Comparison of ENCODE assay signal across 8 mouse cellular contexts in genomic region chr10:29146858-29147640, GRCm38 (mm10). TPM values are rescaled to one million over a fixed set of nuclear protein-coding genes. Genes with fewer than 3 reads are reported as not detected.
A peak's percentile ranks its signal among the peaks of the same experiment; 100 is the strongest.
DNase-seq lines count a peak whose midpoint lies in the region; ATAC-seq and TF ChIP-seq lines count a peak whose summit lies in the region.

No protein-coding gene starts in this region.

- TF ChIP-seq POLR2A in heart, adult 2 months (IDR thresholded peaks at IDR 0.05; ENCODE audit: insufficient read depth, low read depth, low read length), result no peak
- no peak for TF ChIP-seq POLR2A in kidney, adult 2 months (IDR thresholded peaks at IDR 0.05; ENCODE audit: low read depth, low read length)

- 0 out of 2 replicates have a peak overlapping the region, but pooled peaks have one; percentile 13 for H3K27ac ChIP-seq in embryonic facial prominence, embryonic 11.5 days (replicated peaks; ENCODE audit: low read depth, low read length)
- no peak overlapping the region for H3K27ac ChIP-seq in heart, adult 2 months
- no peak overlapping the region for H3K27ac ChIP-seq in kidney, adult 2 months (ENCODE audit: insufficient read depth, low read depth, low read length)
- 0 out of 2 replicates have a peak overlapping the region, but pooled peaks have one; percentile 3 for H3K27ac ChIP-seq in limb, embryonic 10.5 days
- peak overlapping the region; percentile 96 for H3K27ac ChIP-seq in midbrain, embryonic 12.5 days (replicated peaks)

- peak overlapping the region; percentile 98 for H3K4me2 ChIP-seq in embryonic facial prominence, embryonic 11.5 days (ENCODE audit: low read depth, low read length)
- H3K4me2 ChIP-seq in midbrain, embryonic 12.5 days (replicated peaks), result peak overlapping the region; percentile 82

- intact Hi-C loops in heart, adult 2 months (cut with DNase I), result no loop called here

- peak overlapping the region; percentile 50 for H3K9ac ChIP-seq in embryonic facial prominence, embryonic 11.5 days (replicated peaks; ENCODE audit: low read length)
- no peak overlapping the region for H3K9ac ChIP-seq in heart, adult 2 months (ENCODE audit: low read depth, low read length)
- H3K9ac ChIP-seq in midbrain, embryonic 12.5 days (replicated peaks), result peak overlapping the region; percentile 86

- TF ChIP-seq EP300 in heart, adult 2 months (IDR thresholded peaks at IDR 0.05; ENCODE audit: insufficient read depth, low read depth, low read length), result no peak

- no peaks in the 10 kb centered on the region for H3K36me3 ChIP-seq in embryonic facial prominence, embryonic 11.5 days (replicated peaks; ENCODE audit: control insufficient read depth, insufficient read depth, low read depth, low read length)
- H3K36me3 ChIP-seq in heart, adult 2 months (ENCODE audit: control insufficient read depth, insufficient read depth, low read length), result no peaks in the 10 kb centered on the region
- no peaks in the 10 kb centered on the region for H3K36me3 ChIP-seq in kidney, adult 2 months (ENCODE audit: control insufficient read depth, insufficient read depth, low read length)
- no peaks in the 10 kb centered on the region for H3K36me3 ChIP-seq in limb, embryonic 10.5 days
- peaks cover 5% of the 10 kb centered on the region; the same call in 1 of the 2 replicates for H3K36me3 ChIP-seq in midbrain, embryonic 12.5 days

- TF ChIP-seq CTCF in heart, adult 2 months (IDR thresholded peaks at IDR 0.05), result no peak
- no peak for TF ChIP-seq CTCF in kidney, adult 2 months (conservative IDR thresholded peaks at IDR 0.05; ENCODE audit: insufficient read depth, insufficient read length, low read depth, low read length)

- peaks cover 2% of the 10 kb centered on the region for H3K4me1 ChIP-seq in embryonic facial prominence, embryonic 11.5 days (ENCODE audit: control insufficient read depth, insufficient read depth, low read length)
- no peaks in the 10 kb centered on the region for H3K4me1 ChIP-seq in heart, adult 2 months (ENCODE audit: control insufficient read depth, insufficient read depth, low read length)
- no peaks in the 10 kb centered on the region for H3K4me1 ChIP-seq in kidney, adult 2 months (ENCODE audit: control insufficient read depth, insufficient read depth, low read length)
- H3K4me1 ChIP-seq in limb, embryonic 10.5 days, result peaks cover 32% of the 10 kb centered on the region
- H3K4me1 ChIP-seq in midbrain, embryonic 12.5 days, result peaks cover 32% of the 10 kb centered on the region

- H3K4me3 ChIP-seq in embryonic facial prominence, embryonic 11.5 days (ENCODE audit: low read depth, low read length), result peak overlapping the region; percentile 59
- peak overlapping the region; percentile 14; the same call in 1 of the 2 replicates for H3K4me3 ChIP-seq in heart, adult 2 months
- peak overlapping the region; percentile 35; the same call in 1 of the 2 replicates for H3K4me3 ChIP-seq in kidney, adult 2 months (ENCODE audit: insufficient read depth, low read depth, low read length)
- peak overlapping the region; percentile 65 for H3K4me3 ChIP-seq in limb, embryonic 10.5 days
- peak overlapping the region; percentile 77 for H3K4me3 ChIP-seq in midbrain, embryonic 12.5 days

- peaks cover 15% of the 10 kb centered on the region; the same call in 1 of the 2 replicates for H3K27me3 ChIP-seq in embryonic facial prominence, embryonic 11.5 days (ENCODE audit: control insufficient read depth, insufficient read depth, low read length)
- H3K27me3 ChIP-seq in heart, adult 2 months (ENCODE audit: control insufficient read depth, insufficient read depth, low read length), result peaks cover 4% of the 10 kb centered on the region
- peaks cover 5% of the 10 kb centered on the region for H3K27me3 ChIP-seq in kidney, adult 2 months (replicated peaks; ENCODE audit: control insufficient read depth, insufficient read depth, low read length)
- peaks cover 70% of the 10 kb centered on the region for H3K27me3 ChIP-seq in limb, embryonic 10.5 days (ENCODE audit: low read depth, poor library complexity, severe bottlenecking)
- H3K27me3 ChIP-seq in midbrain, embryonic 12.5 days, result no peaks in the 10 kb centered on the region

- ATAC-seq in CD4-positive, CD25-positive, alpha-beta regulatory T cell, adult 4 months, result no peak
- peak; percentile 89 for ATAC-seq in embryonic facial prominence, embryonic 11.5 days (replicated peaks; ENCODE audit: insufficient number of reproducible peaks, low FRiP score, low TSS enrichment, low read depth)
- peak; percentile 81 for ATAC-seq in midbrain, embryonic 12.5 days (ENCODE audit: low FRiP score, low read depth)

- peak; percentile 4 for DNase-seq in CD4-positive, CD25-positive, alpha-beta regulatory T cell, adult 2 months (ENCODE audit: low read depth, low spot score)
- peak; percentile 88 for DNase-seq in embryonic facial prominence, embryonic 11.5 days (ENCODE audit: low spot score)
- DNase-seq in heart, adult 2 months, result peak; percentile 44 to 60
- peak; percentile 65 for DNase-seq in kidney, adult 2 months
- DNase-seq in limb, embryonic 10.5 days (ENCODE audit: low spot score), result peak; percentile 92
- DNase-seq in spleen, postnatal 10 days (ENCODE audit: low spot score in 2 of 2), result peak; percentile 5 to 48

- WGBS in embryonic facial prominence, embryonic 11.5 days, result 2% methylated on average over 35 of the region's 65 CpGs
- under 1% methylated on average over 65 of the region's 65 CpGs for WGBS in heart, adult 2 months
- WGBS in kidney, adult 2 months, result 1% methylated on average over 63 of the region's 65 CpGs
- under 1% methylated on average over 63 of the region's 65 CpGs for whole genome bisulfite sequencing in limb, embryonic 10.5 days
- under 1% methylated on average over 60 of the region's 65 CpGs for WGBS in midbrain, embryonic 12.5 days

- no peaks in the 10 kb centered on the region for H3K79me2 ChIP-seq in heart, adult 2 months (replicated peaks; ENCODE audit: control insufficient read depth, insufficient read depth, low read length)

- H3K9me3 ChIP-seq in embryonic facial prominence, embryonic 11.5 days (replicated peaks; ENCODE audit: control insufficient read depth, low read length), result no peaks in the 10 kb centered on the region
- H3K9me3 ChIP-seq in limb, embryonic 10.5 days (replicated peaks), result no peaks in the 10 kb centered on the region
- H3K9me3 ChIP-seq in midbrain, embryonic 12.5 days, result no peaks in the 10 kb centered on the region

RNA-seq across cellular contexts. Expression of gene Soga3, which starts 3.4 kb away (rescaled TPM):
- not detected for polyA plus RNA-seq in CD4-positive, CD25-positive, alpha-beta regulatory T cell, adult 4 months (2017; shearing (Covaris generic))
- polyA plus RNA-seq in embryonic facial prominence, embryonic 11.5 days (2014; fragmentation: Nextera tagmentation; extraction: Ambion mirVana), result 7.8 and 10.0 TPM in 2 replicates
- not detected for total RNA-seq in heart, adult 2 months (2021)
- polyA plus RNA-seq in heart, adult 2 months (2012; rRNA removed), result 0.06 TPM in 1 of 2 replicates, not detected in the other
- 0.09 and 0.12 TPM in 2 replicates for polyA plus RNA-seq in kidney, adult 2 months (2012; rRNA removed)
- 0.38 and 1.3 TPM in 2 replicates for polyA plus RNA-seq in limb, embryonic 10.5 days (2016; fragmentation: Nextera tagmentation; extraction: Ambion mirVana)
- 72.7 and 86.7 TPM in 2 replicates for polyA plus RNA-seq in midbrain, embryonic 12.5 days (2016; fragmentation: Nextera tagmentation; extraction: Ambion mirVana)

RNA-seq across cellular contexts. Expression of gene Gm49353, which starts 51.7 kb away (rescaled TPM):
- not detected for polyA plus RNA-seq in CD4-positive, CD25-positive, alpha-beta regulatory T cell, adult 4 months (2017; shearing (Covaris generic))
- 1.1 TPM in 1 of 2 replicates, not detected in the other for polyA plus RNA-seq in embryonic facial prominence, embryonic 11.5 days (2014; fragmentation: Nextera tagmentation; extraction: Ambion mirVana)
- total RNA-seq in heart, adult 2 months (2021), result not detected
- not detected in 2 replicates for polyA plus RNA-seq in heart, adult 2 months (2012; rRNA removed)
- polyA plus RNA-seq in kidney, adult 2 months (2012; rRNA removed), result not detected in 2 replicates
- polyA plus RNA-seq in limb, embryonic 10.5 days (2016; fragmentation: Nextera tagmentation; extraction: Ambion mirVana), result 0.35 TPM in 1 of 2 replicates, not detected in the other
- polyA plus RNA-seq in midbrain, embryonic 12.5 days (2016; fragmentation: Nextera tagmentation; extraction: Ambion mirVana), result 5.2 and 7.4 TPM in 2 replicates

Comparison
In these comparisons a context has a peak if more than half of its experiments do, and no peak if none do; other contexts are left out.
1. DNase-seq: peak in every context shown above with its lines; median percentile 92 in limb, embryonic 10.5 days; 88 in embryonic facial prominence, embryonic 11.5 days; 65 in kidney, adult 2 months; 52 in heart, adult 2 months; 26 in spleen, postnatal 10 days; 4 in CD4-positive, CD25-positive, alpha-beta regulatory T cell, adult 2 months.
2. H3K27ac ChIP-seq: peak in embryonic facial prominence, embryonic 11.5 days (single experiment), limb, embryonic 10.5 days (single experiment) and midbrain, embryonic 12.5 days (single experiment); none in heart, adult 2 months (single experiment) and kidney, adult 2 months (single experiment).
3. H3K4me3 ChIP-seq: peak in every context shown above with its lines; median percentile 77 in midbrain, embryonic 12.5 days; 65 in limb, embryonic 10.5 days; 59 in embryonic facial prominence, embryonic 11.5 days; 35 in kidney, adult 2 months; 14 in heart, adult 2 months.